Mouse (Mus musculus) kidney, adult 18-20 months (tissue): ENCODE results near the gene Dot1l.

ENCODE experiments used
- DNase-seq: peaks from one replicate; pipeline ENCODE4 v3.0.0; 2021

Gene Dot1l

GRCm38 (mm10) chr10:80793033-80793784 is 38.2 kb downstream of the Dot1l start:
- DNase-seq, result no peak

DNA sequence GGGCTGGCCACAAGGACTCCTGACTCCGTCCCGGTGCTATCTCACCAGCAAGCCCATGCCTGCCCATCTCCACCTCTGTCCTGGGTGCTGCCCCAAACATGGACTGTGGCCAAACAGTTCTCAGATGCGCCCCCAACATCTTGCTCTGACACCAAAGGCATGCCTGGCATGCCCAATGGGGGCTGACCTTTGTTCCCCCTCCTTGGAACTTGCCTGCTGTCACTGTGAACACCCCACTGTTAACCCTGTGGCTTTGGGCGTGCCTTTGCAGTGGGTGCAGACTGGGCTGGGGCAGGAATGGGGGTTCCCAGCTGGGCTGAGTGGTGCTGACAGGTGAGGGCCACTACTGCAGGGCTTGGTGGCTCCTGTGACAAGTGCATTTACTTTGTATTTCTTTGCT is 38.8 kb downstream of the Dot1l start:
- DNase-seq, result no peak

DNA sequence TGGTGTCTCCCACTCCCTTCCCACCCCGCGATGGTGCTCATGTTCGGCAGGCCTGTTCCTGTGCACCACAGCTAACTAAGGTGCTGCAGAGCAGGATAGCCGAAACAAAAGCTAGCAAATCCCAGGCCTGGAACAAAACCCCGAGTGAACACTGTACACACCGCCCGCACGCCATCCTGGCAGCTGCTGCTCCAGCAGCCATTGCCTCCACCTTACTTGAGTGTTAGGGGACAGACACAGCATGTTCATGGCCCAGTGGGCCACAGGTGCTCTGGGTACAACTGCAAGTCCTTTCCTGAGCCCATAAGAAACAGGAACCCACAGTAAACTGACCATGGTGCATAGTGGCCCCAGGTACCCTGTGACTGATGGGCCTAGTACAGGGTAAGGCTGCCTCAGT is 39.7 kb downstream of the Dot1l start:
- DNase-seq, result no peak

DNA sequence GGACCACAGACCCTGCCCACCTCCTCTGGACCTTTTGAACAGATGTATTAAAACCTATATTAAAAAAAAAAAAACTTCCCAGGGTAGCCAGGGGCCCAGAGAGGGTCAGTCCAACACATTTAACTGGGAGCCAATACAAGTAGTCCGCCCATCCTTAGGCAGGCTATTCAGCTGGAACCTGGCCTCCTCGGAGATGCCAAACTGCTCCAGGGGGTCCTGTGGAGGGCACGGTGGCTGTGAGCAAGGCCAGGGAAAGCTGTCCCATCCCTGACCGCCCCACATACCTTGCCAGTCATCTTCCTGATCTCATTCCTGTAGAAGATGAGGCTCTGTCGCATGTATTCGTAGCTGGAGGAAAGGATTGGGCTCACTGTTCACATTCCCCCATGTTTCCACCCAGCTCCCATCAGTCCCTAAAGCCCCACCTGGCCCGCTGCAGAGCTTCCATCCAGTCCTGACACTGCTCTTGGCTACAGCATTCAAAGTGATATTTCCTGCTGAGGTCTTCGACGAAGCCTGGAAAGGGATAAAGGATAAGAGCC is 41.4 kb downstream of the Dot1l start:
- no peak for DNase-seq

DNA sequence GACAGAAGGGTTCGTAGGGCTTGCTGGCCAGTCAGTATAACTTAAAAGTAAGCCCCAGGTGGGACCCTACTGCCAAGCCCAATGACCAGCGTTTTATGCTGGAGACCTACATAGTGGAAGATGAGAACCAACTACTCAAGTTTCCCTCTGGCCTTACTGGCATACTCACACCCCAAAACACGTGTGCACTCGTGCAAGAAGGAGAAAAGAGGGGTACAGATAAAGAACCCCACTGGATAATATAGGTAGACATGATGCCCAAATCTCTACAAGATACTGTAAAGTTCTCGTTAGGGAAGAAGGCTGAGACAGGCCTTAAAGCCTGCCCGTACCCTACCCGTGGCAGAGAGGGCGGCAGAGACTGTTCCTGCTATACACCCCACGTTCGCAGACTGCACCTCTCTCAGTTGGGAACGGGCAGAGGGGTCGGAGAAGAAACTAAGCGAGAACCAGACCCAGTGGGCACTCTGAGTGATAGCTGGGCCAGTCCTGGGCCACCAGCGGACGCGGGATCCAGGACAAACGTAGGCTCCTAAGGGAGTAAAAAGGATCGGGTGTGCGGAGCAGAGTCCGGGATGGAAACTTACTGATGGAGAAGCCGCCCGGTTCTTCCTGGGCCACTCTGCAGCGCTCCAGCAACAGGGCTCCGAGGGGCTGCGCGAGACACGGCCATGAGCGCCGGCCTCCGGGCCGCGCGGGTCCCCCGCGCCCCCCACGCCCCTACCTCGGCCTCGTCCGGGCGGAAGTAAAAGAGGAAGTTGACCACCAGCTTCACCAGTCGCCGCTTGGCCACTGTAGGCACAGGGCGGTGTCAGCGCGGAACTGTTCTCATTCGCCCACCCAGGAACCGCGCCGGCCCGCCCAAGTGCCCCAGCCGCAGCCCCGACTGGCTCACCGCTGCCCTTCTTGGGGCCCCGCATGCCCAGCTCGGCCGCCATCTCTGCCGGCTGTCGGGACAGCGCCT is 42.5 kb downstream of the Dot1l start:
- no peak for DNase-seq

GRCm38 (mm10) chr10:80798150-80799006 is 43.4 kb downstream of the Dot1l start, which contains the start of the genes Sf3a2 and Plekhj1:
Gene Sf3a2 (plus strand): TSS chr10:80798198.
Gene Plekhj1 (minus strand): TSS chr10:80798626.
- DNase-seq, result peak; percentile 97

- DNase-seq, result peak; percentile 25
Observed at GRCm38 (mm10) chr10:80799070-80799566, 44.1 kb downstream of the Dot1l start.

DNA sequence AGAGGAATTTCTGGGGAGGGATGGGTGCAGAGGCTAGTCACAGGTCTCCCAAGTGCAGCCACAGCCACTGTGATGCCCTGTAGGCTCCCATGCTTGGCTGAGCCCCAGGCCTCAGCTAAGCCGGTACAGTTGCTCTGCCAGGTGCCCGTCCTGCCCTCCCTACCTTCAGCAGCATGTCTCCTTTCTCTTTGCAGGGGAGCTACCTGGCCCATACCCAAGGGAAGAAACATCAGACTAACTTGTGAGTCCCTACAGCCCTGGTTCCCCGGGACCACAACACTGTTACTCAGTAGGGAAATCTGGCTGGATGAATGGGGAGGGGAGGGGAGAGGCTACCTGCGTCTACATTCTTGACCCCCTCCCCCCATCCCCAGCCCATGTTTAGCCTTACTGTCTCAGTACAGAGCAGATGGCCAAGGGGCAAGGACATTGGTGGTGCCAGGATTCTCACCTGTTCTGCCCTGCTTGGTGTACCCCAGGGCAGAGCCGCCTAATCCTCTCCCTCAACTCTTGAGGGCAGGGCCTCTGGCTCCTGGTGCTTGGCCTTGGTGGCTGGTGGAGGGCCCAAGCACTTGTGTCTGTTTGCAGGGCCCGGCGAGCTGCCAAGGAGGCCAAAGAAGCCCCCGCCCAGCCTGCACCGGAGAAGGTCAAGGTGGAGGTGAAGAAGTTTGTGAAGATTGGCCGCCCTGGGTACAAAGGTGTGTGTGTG is 47.4 kb downstream of the Dot1l start:
- no peak for DNase-seq

GRCm38 (mm10) chr10:80802996-80803395 is 48.0 kb downstream of the Dot1l start:
- no peak for DNase-seq

DNA sequence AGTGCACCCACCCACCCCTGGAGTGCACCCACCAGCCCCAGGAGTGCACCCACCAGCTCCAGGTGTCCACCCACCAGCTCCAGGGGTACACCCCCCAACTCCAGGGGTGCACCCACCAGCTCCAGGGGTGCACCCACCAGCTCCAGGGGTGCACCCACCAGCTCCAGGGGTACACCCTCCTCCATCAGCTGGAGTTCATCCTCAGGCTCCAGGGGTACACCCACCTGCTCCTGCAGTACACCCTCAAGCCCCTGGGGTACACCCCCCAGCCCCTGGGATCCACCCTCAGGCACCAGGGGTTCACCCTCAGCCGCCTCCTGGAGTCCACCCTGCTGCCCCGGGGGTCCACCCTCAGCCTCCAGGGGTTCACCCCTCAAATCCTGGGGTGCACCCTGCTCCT is 49.3 kb downstream of the Dot1l start:
- no peak for DNase-seq

GRCm38 (mm10) chr10:80804916-80805315 is 49.9 kb downstream of the Dot1l start, which contains the start of gene Amh:
Gene Amh (plus strand): TSS chr10:80805243.
- DNase-seq, result no peak

- DNase-seq, result no peak
Observed at GRCm38 (mm10) chr10:80805322-80805721, 50.3 kb downstream of the Dot1l start.

GRCm38 (mm10) chr10:80805925-80806324 is 50.9 kb downstream of the Dot1l start:
- peak; percentile 80 for DNase-seq

GRCm38 (mm10) chr10:80806341-80807056 is 51.5 kb downstream of the Dot1l start:
- no peak for DNase-seq

DNA sequence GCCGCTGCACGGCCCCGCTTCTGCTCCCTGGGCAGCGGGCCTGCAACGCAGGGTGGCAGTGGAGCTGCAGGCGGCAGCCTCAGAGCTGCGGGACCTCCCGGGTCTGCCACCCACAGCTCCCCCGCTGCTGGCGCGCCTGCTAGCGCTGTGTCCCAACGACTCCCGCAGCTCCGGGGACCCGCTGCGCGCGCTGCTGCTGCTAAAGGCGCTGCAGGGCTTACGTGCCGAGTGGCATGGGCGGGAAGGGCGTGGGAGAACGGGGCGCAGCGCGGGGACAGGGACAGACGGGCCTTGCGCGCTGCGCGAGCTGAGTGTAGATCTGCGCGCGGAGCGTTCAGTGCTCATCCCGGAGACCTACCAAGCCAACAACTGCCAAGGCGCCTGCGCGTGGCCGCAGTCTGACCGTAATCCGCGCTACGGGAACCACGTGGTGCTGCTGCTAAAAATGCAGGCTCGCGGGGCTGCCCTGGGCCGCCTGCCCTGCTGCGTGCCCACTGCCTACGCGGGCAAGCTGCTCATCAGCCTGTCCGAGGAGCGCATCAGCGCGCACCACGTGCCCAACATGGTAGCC is 52.1 kb downstream of the Dot1l start:
- DNase-seq, result peak; percentile 74

- no peak for DNase-seq
Observed at GRCm38 (mm10) chr10:80808099-80808984, 53.3 kb downstream of the Dot1l start.

DNA sequence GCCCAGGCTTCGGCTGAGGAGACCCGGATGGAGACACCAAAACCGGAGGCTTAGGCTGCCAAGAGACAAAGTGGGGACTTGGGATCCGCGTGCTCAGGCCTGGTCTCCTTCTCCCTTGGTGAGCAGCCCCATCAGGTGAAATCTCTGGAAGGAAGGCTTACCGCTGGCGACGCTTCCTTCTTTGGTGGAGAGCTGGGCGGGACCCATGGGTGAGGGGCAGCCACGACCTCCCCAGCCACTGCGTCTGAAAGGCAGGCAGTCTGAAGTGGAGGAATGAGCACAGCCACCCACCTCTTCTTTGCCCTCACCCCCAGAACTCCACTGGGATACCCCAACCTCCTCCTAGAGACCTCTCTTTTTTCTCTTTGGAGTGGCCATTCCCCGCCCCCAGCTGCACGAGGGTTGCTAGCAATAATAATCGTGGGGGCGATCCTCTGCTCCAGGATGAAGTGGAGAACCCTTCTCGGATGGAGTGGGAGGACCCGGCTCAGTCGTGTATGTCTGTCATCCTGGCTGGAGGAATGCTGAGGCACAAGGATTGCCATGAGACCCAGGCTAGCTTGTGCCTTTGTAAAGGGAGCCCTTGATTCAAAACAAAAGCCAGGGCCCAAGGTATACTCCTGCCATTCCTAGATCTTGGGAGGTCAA is 54.1 kb downstream of the Dot1l start:
- no peak for DNase-seq

DNA sequence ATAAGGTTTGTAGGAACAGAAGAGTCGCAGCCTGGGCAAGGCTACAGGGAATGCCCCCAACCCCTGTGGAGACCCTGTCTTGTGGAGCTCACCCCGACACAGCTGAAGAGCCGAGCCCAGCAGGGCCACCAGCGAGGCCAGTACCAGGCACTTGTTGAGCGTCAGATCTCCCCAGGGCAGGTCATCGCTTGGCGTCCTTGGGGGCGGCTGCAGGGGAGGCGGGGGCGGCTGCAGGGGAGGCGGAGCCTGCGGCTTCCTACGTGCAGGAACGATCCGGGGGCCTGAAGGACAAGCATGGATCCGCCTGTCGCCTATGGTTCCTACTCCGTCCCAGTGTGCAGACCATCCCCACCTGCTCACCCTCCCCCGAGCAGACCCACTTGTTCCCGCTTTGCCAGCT is 55.1 kb downstream of the Dot1l start:
- DNase-seq, result no peak
